Mouse (Mus musculus): ENCODE measurements at regions not wholly inside any gene's neighbourhood (a gene's known extent, or its start where the extent isn't known, plus 50 kb on each side); places are given as distances from the start of the nearest gene placed in this dataset.

DNA sequence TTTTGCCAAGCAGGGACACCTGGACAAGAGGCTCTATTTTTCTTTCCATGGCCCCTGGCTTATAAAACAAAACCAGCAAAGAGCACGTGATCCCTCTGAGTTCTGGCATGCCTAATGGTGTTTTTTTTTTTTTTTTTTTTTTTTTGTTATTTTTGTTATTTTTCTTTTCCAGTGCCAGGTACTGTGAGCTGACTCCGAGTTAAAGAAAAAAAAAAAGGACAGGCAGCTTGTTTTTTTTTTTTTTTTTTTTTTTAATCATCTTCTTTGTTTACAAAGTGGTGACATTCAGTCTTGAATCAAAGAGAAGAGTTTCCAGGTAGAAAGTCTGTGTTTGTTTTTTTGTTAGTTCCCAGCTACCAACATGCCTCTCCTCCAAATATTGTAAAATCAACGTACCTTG lies 263.8 kb downstream of the Bcl11a start:
- Histone ChIP-seq H3K36me3 (ENCODE audit: control insufficient read depth, insufficient read depth) (no peaks in the 10 kb centered on the region), H3K4me3 (ENCODE audit: low read length) (no peak overlapping the region), H3K4me1 (ENCODE audit: control insufficient read depth, insufficient read depth, low read length) (no peaks in the 10 kb centered on the region), H3K27ac (ENCODE audit: low read length) (no peak overlapping the region), H3K9ac (ENCODE audit: low read length) (no peak overlapping the region), H3K9me3 (replicated peaks; ENCODE audit: control insufficient read depth, low read length) (no peaks in the 10 kb centered on the region), H3K27me3 (ENCODE audit: control insufficient read depth, insufficient read depth, low read length) (no peaks in the 10 kb centered on the region), H3K4me2 (ENCODE audit: low read depth, low read length) (no peak overlapping the region)
- ATAC-seq (replicated peaks; ENCODE audit: extremely low read depth, insufficient read depth, low FRiP score), result no peak
- 67% methylated on average over 3 of the region's 3 CpGs for WGBS

DNA sequence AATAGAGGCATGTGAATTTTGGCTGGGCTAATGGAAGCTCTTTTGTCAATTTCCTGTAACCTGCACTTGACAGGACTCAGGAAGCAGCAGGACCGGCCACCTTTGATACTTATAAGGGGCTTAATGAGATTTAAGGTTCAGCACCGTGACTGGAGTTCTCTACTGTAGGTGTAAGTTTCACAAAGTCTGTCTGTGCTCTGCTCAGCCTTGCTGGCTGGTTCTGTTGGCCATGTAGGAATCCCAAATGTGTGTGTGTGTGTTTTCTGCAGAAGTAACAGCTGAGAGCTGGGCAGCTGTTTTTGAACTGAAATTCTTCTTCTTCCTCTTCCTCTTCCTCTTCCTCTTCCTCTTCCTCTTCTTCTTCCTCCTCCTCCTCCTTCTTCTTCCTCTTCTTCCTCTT lies 264.3 kb downstream of the Bcl11a start:
- ATAC-seq (replicated peaks; ENCODE audit: extremely low read depth, insufficient read depth, low FRiP score), result no peak

DNA sequence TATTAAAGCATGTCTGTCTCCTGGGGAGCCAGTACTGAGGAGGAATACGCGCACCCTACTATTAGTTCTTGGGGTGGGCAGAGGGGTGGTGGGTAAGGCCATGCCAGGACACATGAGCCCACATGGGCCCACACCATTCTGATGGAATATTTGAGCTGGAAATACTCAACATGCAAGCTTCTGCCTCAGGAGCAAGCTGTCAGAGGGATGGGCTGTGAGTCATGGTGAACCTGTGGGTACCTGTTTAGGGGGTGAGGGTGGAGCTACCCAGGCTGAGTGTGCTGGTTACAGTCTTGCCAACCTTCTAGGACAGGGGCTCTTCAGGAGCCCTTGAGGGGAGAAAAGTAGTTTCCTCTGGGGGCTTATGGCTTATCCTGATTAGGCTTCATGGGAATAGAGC lies 264.9 kb downstream of the Bcl11a start:
- no peaks in the 10 kb centered on the region for H3K36me3 ChIP-seq (ENCODE audit: control insufficient read depth, insufficient read depth)
- H3K9me3 ChIP-seq (replicated peaks; ENCODE audit: control insufficient read depth, low read length), result no peaks in the 10 kb centered on the region
- no peak overlapping the region for H3K27ac ChIP-seq (ENCODE audit: low read length)
- H3K4me1 ChIP-seq (ENCODE audit: control insufficient read depth, insufficient read depth, low read length), result no peaks in the 10 kb centered on the region
- no peak for ATAC-seq (replicated peaks; ENCODE audit: extremely low read depth, insufficient read depth, low FRiP score)
- H3K4me2 ChIP-seq (ENCODE audit: low read depth, low read length), result no peak overlapping the region
- 95% methylated on average over 2 of the region's 2 CpGs for WGBS
- no peak overlapping the region for H3K9ac ChIP-seq (ENCODE audit: low read length)
- no peaks in the 10 kb centered on the region for H3K27me3 ChIP-seq (ENCODE audit: control insufficient read depth, insufficient read depth, low read length)
- H3K4me3 ChIP-seq (ENCODE audit: low read length), result no peak overlapping the region

More for the DNA sequence above, 264.3 kb downstream of the Bcl11a start:
- no peaks in the 10 kb centered on the region for H3K9me3 ChIP-seq (replicated peaks; ENCODE audit: control insufficient read depth, low read length)
- no peaks in the 10 kb centered on the region for H3K27me3 ChIP-seq (ENCODE audit: control insufficient read depth, insufficient read depth, low read length)
- no peaks in the 10 kb centered on the region for H3K36me3 ChIP-seq (ENCODE audit: control insufficient read depth, insufficient read depth)
- no peak overlapping the region for H3K4me3 ChIP-seq (ENCODE audit: low read length)
- H3K9ac ChIP-seq (ENCODE audit: low read length), result no peak overlapping the region
- no peaks in the 10 kb centered on the region for H3K4me1 ChIP-seq (ENCODE audit: control insufficient read depth, insufficient read depth, low read length)
- 33% methylated on average over 2 of the region's 2 CpGs for WGBS
- H3K4me2 ChIP-seq (ENCODE audit: low read depth, low read length), result no peak overlapping the region
- H3K27ac ChIP-seq (ENCODE audit: low read length), result no peak overlapping the region

DNA sequence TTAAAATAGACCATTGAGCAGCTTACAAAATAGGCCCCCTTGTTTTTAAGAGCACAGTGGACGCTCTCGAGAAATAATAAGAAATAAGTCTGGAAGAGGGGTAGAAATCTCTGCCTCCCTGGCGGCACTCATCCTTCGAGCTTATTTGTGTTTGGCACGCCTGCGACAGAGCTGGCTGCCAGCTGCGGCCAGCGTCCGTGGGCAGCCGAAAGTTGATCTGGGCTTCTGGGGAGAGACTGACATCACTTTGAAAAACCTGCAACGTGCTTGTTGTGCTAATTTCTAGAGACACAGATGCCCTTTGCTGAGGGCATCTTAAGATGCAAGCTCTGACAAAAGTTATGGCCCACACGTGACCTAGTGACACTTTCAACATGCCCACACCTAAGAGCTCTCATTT lies 269.4 kb downstream of the Bcl11a start:
- no peak for ATAC-seq (replicated peaks; ENCODE audit: extremely low read depth, insufficient read depth, low FRiP score)
- WGBS, result 64% methylated on average over 12 of the region's 12 CpGs
- no peaks in the 10 kb centered on the region for H3K27me3 ChIP-seq (ENCODE audit: control insufficient read depth, insufficient read depth, low read length)
- H3K4me1 ChIP-seq (ENCODE audit: control insufficient read depth, insufficient read depth, low read length), result no peaks in the 10 kb centered on the region
- H3K36me3 ChIP-seq (ENCODE audit: control insufficient read depth, insufficient read depth), result no peaks in the 10 kb centered on the region
- no peak overlapping the region for H3K4me3 ChIP-seq (ENCODE audit: low read length)
- H3K9me3 ChIP-seq (replicated peaks; ENCODE audit: control insufficient read depth, low read length), result no peaks in the 10 kb centered on the region
- H3K4me2 ChIP-seq (ENCODE audit: low read depth, low read length), result no peak overlapping the region
- H3K27ac ChIP-seq (ENCODE audit: low read length), result no peak overlapping the region
- H3K9ac ChIP-seq (ENCODE audit: low read length), result no peak overlapping the region

DNA sequence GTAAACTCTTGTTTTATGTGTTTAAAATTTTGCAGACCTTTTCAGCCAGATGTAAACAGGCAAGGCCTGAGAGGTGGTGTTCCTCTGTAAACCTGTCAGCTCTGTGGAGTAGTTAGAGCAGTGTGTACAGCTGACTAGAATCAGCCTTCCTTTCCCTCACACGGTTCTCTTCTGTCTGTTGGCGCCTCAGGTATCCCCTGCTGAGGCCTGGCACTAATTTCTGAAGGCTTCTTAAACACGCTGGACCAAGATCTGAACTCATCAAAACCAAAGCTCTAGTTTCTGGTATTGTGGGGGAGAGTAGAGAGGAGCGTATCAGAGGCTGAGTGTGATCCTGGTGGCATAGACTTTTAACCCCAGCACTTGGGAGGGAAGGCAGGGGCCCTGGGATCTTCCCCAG lies 270.9 kb downstream of the Bcl11a start:
- H3K4me1 ChIP-seq (ENCODE audit: control insufficient read depth, insufficient read depth, low read length), result no peaks in the 10 kb centered on the region
- 74% methylated on average over 4 of the region's 4 CpGs for WGBS
- ATAC-seq (replicated peaks; ENCODE audit: extremely low read depth, insufficient read depth, low FRiP score), result no peak

DNA sequence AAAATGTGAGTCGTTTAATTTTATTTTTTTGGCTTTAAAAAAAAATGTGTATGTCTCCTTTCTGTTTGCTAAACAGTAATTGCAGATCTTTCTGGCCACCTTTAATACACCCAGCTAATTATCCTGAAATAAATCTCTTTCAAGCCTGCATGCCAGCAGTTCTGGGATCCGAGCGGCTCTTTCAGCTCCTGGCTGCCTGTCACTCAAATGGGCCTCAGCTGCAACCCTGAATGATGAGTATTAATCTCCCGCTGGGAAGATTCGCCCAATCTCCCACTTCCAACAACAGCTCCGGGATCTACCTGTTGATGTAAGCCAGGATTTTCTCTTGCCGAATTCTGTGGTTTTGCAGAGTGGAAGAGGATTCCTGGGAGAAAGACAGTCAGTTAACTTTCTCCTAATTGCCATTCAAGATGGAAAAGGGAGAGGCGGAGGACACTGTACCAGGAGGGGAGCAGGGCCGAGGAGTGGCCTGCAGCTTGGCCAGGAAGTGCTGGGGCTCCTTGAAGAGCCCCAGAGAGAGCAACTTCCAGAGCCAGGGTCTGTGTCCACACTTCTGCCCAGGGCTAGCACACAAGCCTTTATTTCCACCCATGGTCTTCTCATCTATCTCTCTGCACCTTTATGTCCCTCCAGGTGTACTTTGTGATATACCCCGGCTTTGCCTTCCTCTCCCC lies 272.2 kb downstream of the Bcl11a start:
- WGBS, result 49% methylated on average over 10 of the region's 10 CpGs
- ATAC-seq (replicated peaks; ENCODE audit: extremely low read depth, insufficient read depth, low FRiP score), result no peak

More for the DNA sequence above, 270.9 kb downstream of the Bcl11a start:
- H3K27me3 ChIP-seq (ENCODE audit: control insufficient read depth, insufficient read depth, low read length), result no peaks in the 10 kb centered on the region
- H3K9ac ChIP-seq (ENCODE audit: low read length), result no peak overlapping the region
- H3K4me3 ChIP-seq (ENCODE audit: low read length), result no peak overlapping the region
- no peak overlapping the region for H3K27ac ChIP-seq (ENCODE audit: low read length)
- no peaks in the 10 kb centered on the region for H3K36me3 ChIP-seq (ENCODE audit: control insufficient read depth, insufficient read depth)
- H3K9me3 ChIP-seq (replicated peaks; ENCODE audit: control insufficient read depth, low read length), result no peaks in the 10 kb centered on the region
- no peak overlapping the region for H3K4me2 ChIP-seq (ENCODE audit: low read depth, low read length)

DNA sequence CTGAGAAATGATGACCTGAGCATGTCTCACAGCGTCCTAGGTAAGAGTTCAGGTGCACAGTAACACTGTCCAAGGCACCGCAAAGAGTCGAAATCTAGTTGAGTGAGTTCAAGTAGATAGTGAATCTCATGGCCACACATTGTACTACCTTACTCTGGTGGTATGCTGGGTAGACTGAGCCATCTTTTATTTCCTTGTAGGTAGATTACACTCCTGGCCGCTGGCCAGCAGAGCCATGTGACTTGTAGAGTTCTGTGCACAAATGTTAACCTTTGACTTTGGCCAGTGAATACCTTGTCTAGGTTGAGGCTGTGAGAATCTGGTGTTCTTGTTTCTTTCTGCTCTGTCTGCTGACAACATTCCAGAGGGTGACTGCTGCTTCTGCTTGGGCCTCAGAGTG lies 273.0 kb downstream of the Bcl11a start:
- WGBS, result 81% methylated on average over 4 of the region's 4 CpGs
- Histone ChIP-seq H3K9me3 (replicated peaks; ENCODE audit: control insufficient read depth, low read length) (no peaks in the 10 kb centered on the region), H3K36me3 (ENCODE audit: control insufficient read depth, insufficient read depth) (no peaks in the 10 kb centered on the region), H3K4me1 (ENCODE audit: control insufficient read depth, insufficient read depth, low read length) (no peaks in the 10 kb centered on the region), H3K4me3 (ENCODE audit: low read length) (no peak overlapping the region), H3K27me3 (ENCODE audit: control insufficient read depth, insufficient read depth, low read length) (no peaks in the 10 kb centered on the region), H3K27ac (ENCODE audit: low read length) (no peak overlapping the region), H3K4me2 (ENCODE audit: low read depth, low read length) (no peak overlapping the region), H3K9ac (ENCODE audit: low read length) (no peak overlapping the region)
- no peak for ATAC-seq (replicated peaks; ENCODE audit: extremely low read depth, insufficient read depth, low FRiP score)

More for the DNA sequence above, 272.2 kb downstream of the Bcl11a start:
- H3K4me2 ChIP-seq (ENCODE audit: low read depth, low read length), result no peak overlapping the region
- H3K4me1 ChIP-seq (ENCODE audit: control insufficient read depth, insufficient read depth, low read length), result no peaks in the 10 kb centered on the region
- H3K27ac ChIP-seq (ENCODE audit: low read length), result no peak overlapping the region
- no peak overlapping the region for H3K9ac ChIP-seq (ENCODE audit: low read length)
- no peaks in the 10 kb centered on the region for H3K27me3 ChIP-seq (ENCODE audit: control insufficient read depth, insufficient read depth, low read length)
- H3K4me3 ChIP-seq (ENCODE audit: low read length), result no peak overlapping the region
- H3K9me3 ChIP-seq (replicated peaks; ENCODE audit: control insufficient read depth, low read length), result no peaks in the 10 kb centered on the region
- H3K36me3 ChIP-seq (ENCODE audit: control insufficient read depth, insufficient read depth), result no peaks in the 10 kb centered on the region

DNA sequence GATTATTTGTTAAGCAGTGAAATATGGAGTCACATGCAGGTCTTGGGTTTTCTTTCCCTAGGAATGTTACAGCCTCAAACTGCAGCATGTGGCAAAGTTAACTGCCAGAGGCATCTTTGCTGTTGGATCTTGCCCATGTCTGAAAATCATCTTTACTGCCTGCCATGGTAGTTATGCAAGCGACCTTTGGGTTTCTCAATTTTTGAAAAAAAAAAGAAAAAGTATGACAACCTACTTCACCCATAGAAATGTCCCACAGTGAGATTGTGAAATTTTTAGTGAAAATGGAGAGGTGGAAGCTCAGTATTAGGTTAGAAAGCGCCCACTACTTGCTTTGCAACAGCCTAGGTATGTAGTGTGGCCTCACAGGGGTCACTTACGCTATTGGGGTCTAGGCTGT lies 274.2 kb downstream of the Bcl11a start:
- Histone ChIP-seq H3K36me3 (ENCODE audit: control insufficient read depth, insufficient read depth) (no peaks in the 10 kb centered on the region), H3K4me3 (ENCODE audit: low read length) (no peak overlapping the region), H3K4me2 (ENCODE audit: low read depth, low read length) (no peak overlapping the region), H3K4me1 (ENCODE audit: control insufficient read depth, insufficient read depth, low read length) (no peaks in the 10 kb centered on the region), H3K27me3 (ENCODE audit: control insufficient read depth, insufficient read depth, low read length) (no peaks in the 10 kb centered on the region), H3K9ac (ENCODE audit: low read length) (no peak overlapping the region), H3K27ac (ENCODE audit: low read length) (no peak overlapping the region), H3K9me3 (replicated peaks; ENCODE audit: control insufficient read depth, low read length) (no peaks in the 10 kb centered on the region)
- no peak for ATAC-seq (replicated peaks; ENCODE audit: extremely low read depth, insufficient read depth, low FRiP score)
- WGBS, result 77% methylated on average over 3 of the region's 3 CpGs

DNA sequence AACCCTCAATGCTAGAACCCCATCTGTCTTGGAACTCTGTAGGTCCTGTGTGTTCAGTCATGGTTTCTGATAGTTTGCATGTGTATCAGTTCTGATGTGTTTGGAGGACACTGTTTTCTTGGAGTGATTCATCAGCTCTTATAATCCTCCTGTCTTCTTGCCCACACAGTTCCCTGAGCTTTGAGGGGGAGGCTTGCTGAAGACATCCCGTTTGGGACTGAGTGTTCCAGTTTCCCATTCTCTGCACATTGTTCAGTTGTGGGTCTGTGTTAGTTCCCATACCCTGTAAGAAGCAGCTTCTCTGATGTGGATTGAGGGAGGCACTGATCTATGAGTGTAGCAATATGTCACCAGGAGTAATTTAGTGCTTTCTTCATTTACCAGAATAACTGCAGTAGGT lies 275.2 kb downstream of the Bcl11a start:
- WGBS, result 71% methylated on average over 1 of the region's 1 CpGs
- no peak for ATAC-seq (replicated peaks; ENCODE audit: extremely low read depth, insufficient read depth, low FRiP score)
- H3K4me3 ChIP-seq (ENCODE audit: low read length), result no peak overlapping the region
- H3K36me3 ChIP-seq (ENCODE audit: control insufficient read depth, insufficient read depth), result no peaks in the 10 kb centered on the region
- H3K4me2 ChIP-seq (ENCODE audit: low read depth, low read length), result no peak overlapping the region
- no peaks in the 10 kb centered on the region for H3K4me1 ChIP-seq (ENCODE audit: control insufficient read depth, insufficient read depth, low read length)
- no peak overlapping the region for H3K9ac ChIP-seq (ENCODE audit: low read length)
- no peak overlapping the region for H3K27ac ChIP-seq (ENCODE audit: low read length)
- no peaks in the 10 kb centered on the region for H3K27me3 ChIP-seq (ENCODE audit: control insufficient read depth, insufficient read depth, low read length)
- no peaks in the 10 kb centered on the region for H3K9me3 ChIP-seq (replicated peaks; ENCODE audit: control insufficient read depth, low read length)

Data from heart, embryonic 16.5 days (tissue).